21 mouse cellular contexts compared by ENCODE assay signal in genomic region chr4:40545700-40546099, GRCm38 (mm10).
DNase-seq lines count a peak whose midpoint lies in the region; ATAC-seq and TF ChIP-seq lines count a peak whose summit lies in the region.
"Had no signal": no experiment of that assay in that cellular context is flagged by ENCODE, and none has a peak within 500 bp of the region (broad histone marks: within the 10 kb centered on the region; RNA-seq: fewer than 3 reads in every experiment).

No protein-coding gene starts in this region.

- no peak overlapping the region for H3K9ac ChIP-seq in heart, adult 2 months (ENCODE audit: low read depth, low read length)
- no peak overlapping the region for H3K9ac ChIP-seq in lung, embryonic 14.5 days
- H3K9ac ChIP-seq: forebrain, embryonic 13.5 days; forebrain, postnatal 0 days; hindbrain, embryonic 12.5 days; hindbrain, embryonic 15.5 days had no signal

- no peak for TF ChIP-seq CTCF in heart, adult 2 months (IDR thresholded peaks at IDR 0.05)
- TF ChIP-seq CTCF in lung, embryonic 14.5 days (IDR thresholded peaks at IDR 0.05; ENCODE audit: low read depth) = no peak
- TF ChIP-seq CTCF in lung, adult 2 months (IDR thresholded peaks at IDR 0.05; ENCODE audit: insufficient read depth, low read length) = no peak

- no peak overlapping the region for H3K4me2 ChIP-seq in lung, embryonic 14.5 days
- H3K4me2 ChIP-seq: forebrain, embryonic 13.5 days; heart, embryonic 11.5 days; hindbrain, embryonic 12.5 days; hindbrain, embryonic 15.5 days had no signal

- peak; percentile 83 for ATAC-seq in frontal cortex, adult (ENCODE audit: low TSS enrichment)
- peak; percentile 6; the same call in 1 of the 2 replicates for ATAC-seq in lung, embryonic 14.5 days (ENCODE audit: insufficient read depth)
- ATAC-seq: activated CD4-positive, CD25-positive, alpha-beta regulatory T cell, adult 4 months; forebrain, embryonic 13.5 days; forebrain, postnatal 0 days had no signal

- intact Hi-C loops in heart, adult 2 months (cut with DNase I) = no loop called here

- H3K36me3 ChIP-seq in heart, adult 2 months (ENCODE audit: control insufficient read depth, insufficient read depth, low read length) = peaks cover 5% of the 10 kb centered on the region
- no peaks in the 10 kb centered on the region for H3K36me3 ChIP-seq in lung, embryonic 14.5 days (ENCODE audit: insufficient read depth)
- H3K36me3 ChIP-seq: forebrain, embryonic 10.5 days; hindbrain, embryonic 12.5 days; hindbrain, embryonic 15.5 days had no signal

- H3K4me3 ChIP-seq in heart, adult 2 months = no peak overlapping the region
- H3K4me3 ChIP-seq in lung, embryonic 14.5 days (ENCODE audit: low read depth, low read length) = no peak overlapping the region
- H3K4me3 ChIP-seq in lung, adult 2 months (replicated peaks; ENCODE audit: extremely low read depth, low read depth, low read length) = no peak overlapping the region
- H3K4me3 ChIP-seq: forebrain, embryonic 10.5 days; forebrain, embryonic 13.5 days; hindbrain, embryonic 12.5 days; hindbrain, embryonic 15.5 days had no signal

- H3K27me3 ChIP-seq in heart, adult 2 months (ENCODE audit: control insufficient read depth, insufficient read depth, low read length) = no peaks in the 10 kb centered on the region
- no peaks in the 10 kb centered on the region for H3K27me3 ChIP-seq in lung, embryonic 14.5 days (ENCODE audit: insufficient read depth, low read length)
- H3K27me3 ChIP-seq: forebrain, embryonic 13.5 days; hindbrain, embryonic 12.5 days; hindbrain, embryonic 15.5 days had no signal

- 60% methylated on average over 5 of the region's 5 CpGs for WGBS in heart, adult 2 months
- 53% methylated on average over 5 of the region's 5 CpGs for WGBS in lung, embryonic 14.5 days
- WGBS in lung, adult 2 months = 64% methylated on average over 5 of the region's 5 CpGs

- H3K4me1 ChIP-seq in heart, adult 2 months (ENCODE audit: control insufficient read depth, insufficient read depth, low read length) = peaks cover 2% of the 10 kb centered on the region
- peaks cover 3% of the 10 kb centered on the region; the same call in 1 of the 2 replicates for H3K4me1 ChIP-seq in lung, embryonic 14.5 days (ENCODE audit: insufficient read depth)
- no peaks in the 10 kb centered on the region for H3K4me1 ChIP-seq in lung, adult 2 months (ENCODE audit: control insufficient read depth, insufficient read depth, low read length)
- H3K4me1 ChIP-seq: forebrain, embryonic 10.5 days; forebrain, embryonic 13.5 days; hindbrain, embryonic 12.5 days; hindbrain, embryonic 15.5 days had no signal

- H3K9me3 ChIP-seq in lung, embryonic 14.5 days (ENCODE audit: low read depth, low read length) = no peaks in the 10 kb centered on the region
- H3K9me3 ChIP-seq: forebrain, embryonic 13.5 days; hindbrain, embryonic 12.5 days; hindbrain, embryonic 15.5 days had no signal

- TF ChIP-seq EP300 in heart, adult 2 months (IDR thresholded peaks at IDR 0.05; ENCODE audit: insufficient read depth, low read depth, low read length) = no peak

- H3K79me2 ChIP-seq in heart, adult 2 months (replicated peaks; ENCODE audit: control insufficient read depth, insufficient read depth, low read length) = no peaks in the 10 kb centered on the region

- no peak for TF ChIP-seq POLR2A in heart, adult 2 months (IDR thresholded peaks at IDR 0.05; ENCODE audit: insufficient read depth, low read depth, low read length)
- no peak for TF ChIP-seq POLR2A in lung, adult 2 months (IDR thresholded peaks at IDR 0.05; ENCODE audit: borderline replicate concordance, extremely low read depth, low read depth, low read length)

- H3K27ac ChIP-seq in heart, adult 2 months = no peak overlapping the region
- no peak overlapping the region for H3K27ac ChIP-seq in lung, embryonic 14.5 days (ENCODE audit: low read depth)
- H3K27ac ChIP-seq: forebrain, embryonic 10.5 days; forebrain, embryonic 13.5 days; hindbrain, embryonic 12.5 days; hindbrain, embryonic 15.5 days had no signal

- DNase-seq in frontal cortex, postnatal 14 days (ENCODE audit: low spot score in 2 of 2) = no peak
- peak; percentile 16 for DNase-seq in heart, adult 11 months
- DNase-seq in heart, adult 2 months = no peak
- DNase-seq in lung, embryonic 14.5 days = no peak
- DNase-seq in lung, adult 2 months = no peak
- peak; percentile 58 for DNase-seq in brain, adult 2 months (ENCODE audit: low read depth, low spot score)
- no peak for DNase-seq in gastrocnemius, adult 18-20 months (ENCODE audit: low spot score)
- DNase-seq: adrenal gland, adult 8-10 months; adrenal gland, postnatal 25 days; cerebellum, adult 18-20 months; cerebellum, adult 9-10 months; cerebellum, postnatal 14 days; forebrain, postnatal 0 days; gastrocnemius, postnatal 25 days had no signal

Comparison
In these comparisons a context has a peak if more than half of its experiments do, and no peak if none do; other contexts are left out.
1. DNase-seq: peak in heart, adult 11 months (single experiment) and brain, adult 2 months (single experiment); none in frontal cortex, postnatal 14 days (0 of 2), heart, adult 2 months (0 of 2), lung, embryonic 14.5 days (single experiment), lung, adult 2 months (single experiment) and gastrocnemius, adult 18-20 months (single experiment).